Comparison of ENCODE assay signal across 12 mouse cellular contexts in genomic region chr2:120158846-120159245, GRCm38 (mm10). TPM values are rescaled to one million over a fixed set of nuclear protein-coding genes. Genes with fewer than 3 reads are reported as not detected.
DNase-seq lines count a peak whose midpoint lies in the region; ATAC-seq lines count a peak whose summit lies in the region.
"Had no signal": no experiment of that assay in that cellular context is flagged by ENCODE, and none has a peak within 500 bp of the region (broad histone marks: within the 10 kb centered on the region; RNA-seq: fewer than 3 reads in every experiment).

No protein-coding gene starts in this region.

- no peak overlapping the region for H3K4me2 ChIP-seq in hindbrain, embryonic 16.5 days (ENCODE audit: low read length)
- H3K4me2 ChIP-seq: stomach, embryonic 15.5 days had no signal

- H3K9ac ChIP-seq in hindbrain, embryonic 16.5 days (ENCODE audit: low read depth, low read length), result no peak overlapping the region
- H3K9ac ChIP-seq: stomach, embryonic 15.5 days had no signal

- H3K9me3 ChIP-seq in hindbrain, embryonic 16.5 days (ENCODE audit: control insufficient read depth, low read length), result no peaks in the 10 kb centered on the region
- H3K9me3 ChIP-seq: stomach, embryonic 15.5 days had no signal

- DNase-seq in gastrocnemius, postnatal 14 days, result peak; percentile 25
- DNase-seq in gastrocnemius, adult 18-20 months (ENCODE audit: low spot score), result no peak
- peak; percentile 49 to 63 for DNase-seq in spleen, postnatal 36 days (ENCODE audit: low spot score in 2 of 2)
- no peak for DNase-seq in spleen, adult 12 weeks (ENCODE audit: low spot score)
- DNase-seq in lung, postnatal 25 days (ENCODE audit: low spot score), result peak; percentile 46
- peak; percentile 73 for DNase-seq in thymus, postnatal 4 days
- DNase-seq in heart, postnatal 4 days, result no peak
- DNase-seq: cerebellum, adult 9-10 months; right cerebral cortex, adult 18-20 months had no signal

- no peak overlapping the region for H3K27ac ChIP-seq in hindbrain, embryonic 16.5 days (ENCODE audit: low read depth, low read length)
- H3K27ac ChIP-seq: stomach, embryonic 15.5 days had no signal

- intact Hi-C loops in gastrocnemius, postnatal 14 days (cut with DNase I; ENCODE audit: low total_unique reads), result no loop called here

- no peaks in the 10 kb centered on the region for H3K27me3 ChIP-seq in hindbrain, embryonic 16.5 days (replicated peaks; ENCODE audit: control insufficient read depth, insufficient read depth, low read length)
- H3K27me3 ChIP-seq: stomach, embryonic 15.5 days had no signal

- no peak overlapping the region for H3K4me3 ChIP-seq in hindbrain, embryonic 16.5 days (ENCODE audit: low read length)
- H3K4me3 ChIP-seq: heart, adult 2 months; stomach, embryonic 15.5 days had no signal

- WGBS in hindbrain, embryonic 16.5 days, result 29% methylated on average over 1 of the region's 1 CpGs

- H3K4me1 ChIP-seq in hindbrain, embryonic 16.5 days (ENCODE audit: control insufficient read depth, insufficient read depth, low read depth, low read length), result peaks cover under 1% of the 10 kb centered on the region; the same call in 1 of the 2 replicates
- H3K4me1 ChIP-seq: stomach, embryonic 15.5 days had no signal

- ATAC-seq in hindbrain, embryonic 16.5 days, result no peak

- no peaks in the 10 kb centered on the region for H3K36me3 ChIP-seq in hindbrain, embryonic 16.5 days (ENCODE audit: control insufficient read depth, insufficient read depth, low read length)
- H3K36me3 ChIP-seq: stomach, embryonic 15.5 days had no signal

RNA-seq across cellular contexts. Expression of gene Ehd4, which starts 4.4 kb away (rescaled TPM):
- 10 to 100 TPM; 72.8 to 89.4 TPM for total RNA-seq in gastrocnemius, postnatal 14 days (2021)
- 10 to 100 TPM; 27.1 to 31.2 TPM for total RNA-seq in gastrocnemius, adult 18-20 months (2021)
- 19.2 and 20.7 TPM in 2 replicates for polyA plus RNA-seq in hindbrain, embryonic 16.5 days (2015; fragmentation: Nextera tagmentation; extraction: Ambion mirVana)
- 100 to 1,000 TPM; 461 to 503 TPM for total RNA-seq in heart, postnatal 4 days (2021)

Comparison
In these comparisons a context has a peak if more than half of its experiments do, and no peak if none do; other contexts are left out.
1. DNase-seq: peak in gastrocnemius, postnatal 14 days (single experiment), spleen, postnatal 36 days (2 of 2), lung, postnatal 25 days (single experiment) and thymus, postnatal 4 days (single experiment); none in gastrocnemius, adult 18-20 months (single experiment), spleen, adult 12 weeks (single experiment) and heart, postnatal 4 days (single experiment).
2. RNA of gene Ehd4, which starts 4.4 kb away (total RNA-seq): 461 to 503 TPM in heart, postnatal 4 days; 72.8 to 89.4 TPM in gastrocnemius, postnatal 14 days and 27.1 to 31.2 TPM in gastrocnemius, adult 18-20 months; every median in the first group is over 4 times any median in the second.